Mouse (Mus musculus): ENCODE measurements at regions not wholly inside any gene's neighbourhood (a gene's known extent, or its start where the extent isn't known, plus 50 kb on each side); places are given as distances from the start of the nearest gene placed in this dataset.

DNA sequence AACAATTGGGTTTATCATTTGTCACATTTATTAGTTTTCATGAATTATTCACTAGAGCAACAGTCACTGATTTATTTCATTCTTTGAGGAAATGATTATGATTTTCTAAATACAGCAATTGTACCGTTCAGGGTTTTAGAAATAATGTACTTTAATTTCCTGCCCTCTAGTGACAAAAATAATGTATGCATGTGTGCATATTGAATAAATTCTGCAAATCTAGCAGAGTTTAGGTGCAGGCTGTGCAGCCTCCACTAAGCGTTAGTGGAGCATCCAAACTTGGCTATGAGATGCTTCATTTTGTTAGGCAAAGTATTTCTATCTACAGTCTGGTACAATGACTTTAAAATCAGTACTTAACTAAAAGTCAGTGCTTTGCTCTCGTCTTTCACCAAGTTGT is 642.1 kb upstream of the A830018L16Rik start:
- no peak for TF ChIP-seq GATA4 (IDR thresholded peaks at IDR 0.05; ENCODE audit: insufficient replicate concordance, low read length)

DNA sequence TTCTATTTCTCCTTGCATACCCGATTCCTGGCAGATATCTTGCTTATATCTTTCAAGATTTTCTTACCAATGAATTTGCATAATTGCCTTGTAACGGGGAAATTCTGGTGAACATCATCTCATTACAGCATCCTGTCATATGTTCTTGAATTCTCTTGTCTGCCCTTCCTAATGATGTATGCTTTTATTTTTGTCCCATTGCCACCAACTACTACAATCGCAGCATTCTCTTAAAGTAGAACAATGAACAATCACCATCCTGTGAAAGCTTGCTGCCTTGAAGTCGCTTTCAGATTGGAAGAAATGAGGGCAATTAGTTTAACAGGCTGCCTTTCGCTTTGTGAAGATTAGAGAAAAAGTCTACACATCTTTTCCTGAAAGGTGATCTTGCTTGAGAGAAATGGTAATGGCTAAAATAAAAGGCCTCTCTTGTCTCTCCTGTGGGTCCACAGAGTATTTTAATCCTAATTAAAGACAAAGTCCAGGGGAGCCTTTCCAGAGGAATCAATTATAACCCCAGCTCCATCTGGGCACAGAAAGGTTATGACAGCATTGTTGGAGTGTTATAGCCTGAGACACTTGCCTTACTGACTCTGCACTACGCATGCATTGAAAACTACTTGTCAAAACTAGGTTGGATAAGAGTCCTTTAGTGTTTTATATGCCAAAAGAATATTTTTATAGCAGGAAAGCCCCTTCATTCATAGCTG is 619.7 kb upstream of the A830018L16Rik start:
- no peak for TF ChIP-seq GATA4 (IDR thresholded peaks at IDR 0.05; ENCODE audit: insufficient replicate concordance, low read length)

DNA sequence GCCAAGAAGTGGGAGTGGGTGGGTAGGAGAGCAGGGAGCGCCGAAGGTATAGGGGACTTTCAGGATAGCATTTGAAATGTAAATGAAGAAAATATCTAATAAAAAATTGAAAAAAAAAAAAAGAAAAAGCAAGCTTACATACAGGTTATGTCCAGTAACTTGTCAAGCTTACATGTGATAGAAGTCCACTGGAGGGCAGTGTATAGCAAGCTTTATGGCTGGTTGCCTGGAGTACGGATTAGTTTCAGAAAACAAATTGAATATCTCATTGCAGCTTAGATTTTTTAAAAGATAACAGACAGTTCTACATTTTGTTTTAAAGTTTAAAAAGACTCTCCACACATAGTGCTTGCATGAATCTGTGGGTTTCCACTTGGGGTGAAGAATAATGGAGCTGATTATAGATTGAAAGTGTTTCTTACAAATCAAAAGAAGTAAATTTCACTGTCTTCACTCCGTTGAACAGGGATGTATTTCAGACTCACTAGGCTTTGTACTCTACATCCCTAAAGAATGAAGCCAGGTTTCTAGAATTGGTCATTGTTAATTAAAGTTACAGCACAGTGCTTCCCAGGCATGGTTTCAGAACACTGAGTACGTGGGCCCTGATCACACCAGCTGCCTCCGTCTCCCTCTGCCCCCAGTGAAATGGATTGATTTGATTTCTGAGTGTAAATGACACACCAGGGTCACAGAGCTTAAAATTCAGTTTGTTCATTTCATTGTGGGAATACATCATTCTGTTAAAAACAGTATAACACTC is 578.1 kb upstream of the A830018L16Rik start:
- no peak for TF ChIP-seq GATA4 (IDR thresholded peaks at IDR 0.05; ENCODE audit: insufficient replicate concordance, low read length)

DNA sequence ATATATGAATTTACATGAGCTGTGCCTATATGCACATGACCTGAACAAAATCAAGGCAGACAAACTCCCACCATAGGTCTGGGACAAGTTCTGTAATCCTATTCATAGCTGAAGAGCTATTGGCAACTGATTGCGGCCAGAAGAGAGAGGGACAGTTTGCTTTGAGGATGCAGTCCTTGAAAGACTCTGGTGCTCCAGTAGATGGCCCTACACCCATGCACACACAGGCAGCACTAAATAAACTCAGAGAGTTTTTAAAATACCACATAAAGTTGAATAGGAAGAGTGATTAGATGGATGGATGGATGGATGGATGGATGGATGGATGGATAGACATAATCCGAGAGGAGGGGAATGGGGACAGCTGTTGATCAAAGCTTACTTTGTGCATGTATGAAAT is 576.7 kb upstream of the A830018L16Rik start:
- no peak for TF ChIP-seq GATA4 (IDR thresholded peaks at IDR 0.05; ENCODE audit: insufficient replicate concordance, low read length)

DNA sequence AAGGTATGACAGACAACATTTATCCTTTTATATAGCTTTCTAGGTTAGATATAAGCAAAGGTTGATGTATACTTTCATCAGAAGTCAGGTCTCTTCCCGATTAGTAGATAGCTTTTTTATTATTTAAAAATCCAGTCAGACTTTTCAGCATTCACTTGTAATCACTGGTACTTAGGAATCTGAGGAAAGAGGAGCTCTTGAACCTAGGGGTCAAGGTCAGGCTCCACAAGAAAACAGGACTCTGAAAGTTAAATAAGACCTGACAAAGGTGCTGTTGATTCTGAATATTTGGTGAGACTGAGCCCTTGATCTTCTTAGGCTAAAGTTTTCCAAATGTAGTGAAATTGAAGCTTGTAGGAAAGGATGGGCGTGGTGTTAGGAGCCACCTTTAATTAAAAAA is 561.0 kb upstream of the A830018L16Rik start:
- TF ChIP-seq GATA4 (IDR thresholded peaks at IDR 0.05; ENCODE audit: insufficient replicate concordance, low read length): no peak

DNA sequence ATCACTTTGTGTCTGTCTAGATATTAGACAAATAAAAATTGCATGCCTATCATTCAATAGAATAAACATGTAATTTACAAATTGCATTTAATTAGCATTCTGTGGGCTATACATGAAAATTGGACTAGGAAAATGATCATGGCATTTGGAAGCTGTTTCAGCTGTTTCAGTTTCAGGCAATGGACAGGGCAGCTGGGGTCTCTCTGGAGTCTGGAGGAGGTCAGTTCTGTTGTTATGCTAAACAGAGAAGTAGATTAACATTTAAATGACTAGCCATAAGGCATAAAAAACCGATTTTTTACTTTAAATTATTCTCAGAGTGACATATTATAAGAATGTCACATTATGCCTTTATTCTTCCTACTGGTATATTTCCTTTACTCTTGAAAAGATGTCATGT is 559.4 kb upstream of the A830018L16Rik start:
- TF ChIP-seq GATA4 (IDR thresholded peaks at IDR 0.05; ENCODE audit: insufficient replicate concordance, low read length): no peak

DNA sequence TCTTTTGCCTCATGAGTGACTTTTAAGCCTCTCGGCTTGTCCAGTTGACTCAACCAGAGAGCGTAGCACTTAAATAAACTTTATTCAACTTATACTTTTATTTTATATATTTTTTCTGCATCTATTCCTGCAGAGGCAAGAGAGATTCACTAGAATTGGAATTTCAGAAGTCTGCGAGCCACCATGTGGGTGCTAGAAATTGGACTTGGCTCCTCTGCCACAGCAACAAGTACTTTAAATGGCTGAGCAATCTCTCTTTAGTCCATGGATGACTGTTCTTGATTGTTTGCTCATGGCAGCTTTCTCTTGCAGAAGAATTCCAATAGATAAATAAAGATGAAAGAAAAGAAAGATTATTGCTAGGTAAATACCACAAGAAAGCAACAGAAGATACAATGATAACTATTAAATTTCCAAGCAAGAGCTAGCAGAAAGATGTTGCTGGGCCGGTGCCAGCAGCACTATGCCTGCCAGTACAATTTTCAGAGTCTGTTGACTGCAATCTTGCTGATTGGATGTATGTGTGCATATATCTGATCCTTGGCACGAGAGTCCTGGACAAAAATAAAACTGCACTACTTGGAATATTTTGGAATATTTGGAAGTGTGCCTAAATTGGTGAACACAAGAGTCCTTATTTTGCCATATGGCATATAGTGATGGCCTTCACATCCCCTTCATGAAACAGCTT is 542.6 kb upstream of the A830018L16Rik start:
- TF ChIP-seq GATA4 (IDR thresholded peaks at IDR 0.05; ENCODE audit: insufficient replicate concordance, low read length): no peak

DNA sequence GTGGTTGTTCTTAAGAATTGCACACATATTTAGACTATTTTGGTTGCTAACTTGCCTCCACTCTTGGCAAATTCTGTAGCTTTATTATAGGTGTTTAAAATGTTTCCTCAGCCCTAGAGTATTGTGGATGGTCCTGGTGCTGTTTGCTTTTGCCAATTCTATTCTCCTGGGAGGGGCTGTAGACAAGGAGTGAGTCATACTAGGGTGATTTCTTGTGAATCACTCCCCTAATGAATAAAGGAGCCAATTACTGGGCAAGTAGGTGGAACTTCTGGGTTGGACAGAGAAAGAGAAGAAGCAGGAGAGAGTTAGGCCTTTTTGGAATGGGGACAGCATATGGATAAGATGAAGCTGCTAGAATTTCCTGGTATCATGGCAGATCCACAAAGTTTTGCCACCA is 541.6 kb upstream of the A830018L16Rik start:
- no peak for TF ChIP-seq GATA4 (IDR thresholded peaks at IDR 0.05; ENCODE audit: insufficient replicate concordance, low read length)

DNA sequence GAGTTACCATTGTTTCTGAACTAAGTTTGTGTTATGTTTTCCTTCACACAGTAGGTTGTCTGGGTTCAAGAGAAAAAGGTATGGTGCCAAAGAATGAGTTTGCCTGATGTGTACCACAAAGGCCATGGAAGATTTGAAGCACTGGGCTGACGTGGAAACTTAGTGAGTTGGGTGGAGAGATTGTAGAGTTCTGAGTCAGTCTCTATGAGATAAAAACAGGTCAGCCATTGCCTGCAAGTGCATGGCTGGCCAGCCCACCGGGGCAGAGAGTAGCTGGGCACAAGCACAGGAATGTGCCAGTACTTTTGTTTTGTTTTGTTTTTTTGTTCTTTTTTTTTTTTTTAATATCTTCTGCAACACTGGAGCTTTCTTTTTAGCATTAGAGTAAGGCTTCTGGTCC is 541.2 kb upstream of the A830018L16Rik start:
- TF ChIP-seq GATA4 (IDR thresholded peaks at IDR 0.05; ENCODE audit: insufficient replicate concordance, low read length): no peak

DNA sequence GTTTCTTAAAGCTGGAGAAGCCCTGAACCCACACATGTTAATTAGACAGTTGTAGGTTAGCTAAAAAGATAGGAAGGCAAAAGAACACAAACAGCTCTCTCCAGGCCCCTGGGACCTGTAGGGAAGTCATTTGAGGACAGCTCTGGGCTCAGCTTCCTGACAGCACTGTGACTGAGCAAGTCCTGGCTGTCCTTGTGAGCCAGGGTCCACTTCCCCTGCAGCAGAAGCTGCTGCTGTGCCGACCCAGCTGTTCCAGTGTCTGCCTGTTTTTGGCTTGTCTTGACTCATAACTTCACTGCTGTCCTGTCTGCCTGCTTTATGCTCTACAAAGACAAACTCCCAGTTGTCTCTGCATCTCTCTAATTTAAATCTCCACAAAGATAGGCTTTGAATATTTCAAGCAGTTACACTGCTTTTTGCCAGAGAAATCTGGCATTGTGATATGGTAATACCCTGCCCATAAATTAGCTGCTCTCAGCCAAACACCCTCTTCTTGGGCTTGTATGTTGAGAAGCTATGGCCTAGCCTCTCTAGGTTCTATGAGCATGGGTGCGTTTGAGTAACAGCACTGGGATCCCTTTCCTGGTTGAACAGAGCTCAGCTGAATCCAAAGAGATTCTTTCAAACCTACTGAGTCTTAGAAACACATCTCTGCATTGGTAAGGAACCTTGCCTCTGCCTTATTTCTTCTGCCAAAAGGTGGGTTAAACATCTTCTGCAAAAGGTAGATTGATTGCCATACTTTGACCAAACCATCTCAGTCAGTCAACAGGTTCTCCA is 536.3 kb upstream of the A830018L16Rik start:
- TF ChIP-seq GATA4 (IDR thresholded peaks at IDR 0.05; ENCODE audit: insufficient replicate concordance, low read length): no peak; the same call in 1 of the 2 replicates

DNA sequence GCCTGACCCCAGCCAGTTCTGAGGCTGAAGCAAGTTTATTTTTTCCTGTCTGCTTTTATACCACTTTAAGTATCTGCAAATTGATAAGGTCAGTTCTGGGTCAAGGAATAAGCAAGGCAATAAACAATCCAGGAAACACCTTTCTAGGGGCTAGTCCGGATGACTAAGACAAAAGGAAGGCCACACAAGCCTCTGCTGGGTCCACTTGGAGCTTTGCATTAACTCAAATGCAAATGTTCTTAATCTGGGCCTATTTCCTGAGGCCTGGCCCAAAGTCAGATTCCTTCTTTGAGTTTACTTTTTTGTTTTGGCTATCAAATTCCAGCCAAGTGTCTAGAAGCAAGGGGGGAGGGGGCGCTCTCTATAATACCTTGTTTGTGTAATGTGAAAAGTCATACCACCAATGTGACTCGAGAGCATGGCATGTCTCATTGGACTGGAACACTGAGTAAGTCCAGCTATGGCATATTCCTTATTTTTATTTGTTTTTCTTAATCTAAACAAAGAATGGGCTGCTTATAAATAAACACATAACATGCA is 535.6 kb upstream of the A830018L16Rik start:
- TF ChIP-seq GATA4 (IDR thresholded peaks at IDR 0.05; ENCODE audit: insufficient replicate concordance, low read length): peak; percentile 46; the same call in 1 of the 2 replicates

DNA sequence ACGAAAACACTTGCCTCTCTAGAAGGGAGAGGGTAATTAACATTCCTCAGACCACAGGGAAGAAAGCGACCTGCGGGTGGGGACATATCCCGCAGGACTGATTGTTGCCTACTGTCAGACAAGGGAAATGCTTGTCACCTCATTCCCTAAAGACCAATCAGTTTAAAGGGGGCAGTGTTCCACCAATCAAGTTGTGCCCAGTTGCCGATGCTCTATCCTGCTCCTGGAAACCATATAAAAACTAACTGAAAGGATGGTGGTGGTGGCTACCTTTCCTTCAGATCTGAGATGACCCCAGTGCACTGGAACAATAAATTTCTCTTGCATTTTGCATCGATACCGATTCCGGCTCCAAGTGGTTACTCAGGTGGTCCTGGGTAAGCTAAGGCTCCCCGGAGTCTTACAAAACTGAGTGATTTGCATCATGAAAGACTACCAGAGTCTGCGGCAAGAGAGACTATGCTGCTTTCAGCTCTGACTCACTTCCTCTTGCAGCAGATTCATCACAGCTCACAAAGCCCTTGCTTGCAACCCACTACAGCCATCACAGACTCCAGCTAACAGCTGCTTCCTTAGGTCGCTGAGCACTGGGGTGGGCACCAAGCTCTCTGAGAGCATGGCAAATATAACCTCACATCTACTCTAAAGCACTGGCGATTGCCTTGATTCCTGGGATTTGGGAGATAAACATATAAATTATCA is 533.7 kb upstream of the A830018L16Rik start:
- TF ChIP-seq GATA4 (IDR thresholded peaks at IDR 0.05; ENCODE audit: insufficient replicate concordance, low read length): no peak

DNA sequence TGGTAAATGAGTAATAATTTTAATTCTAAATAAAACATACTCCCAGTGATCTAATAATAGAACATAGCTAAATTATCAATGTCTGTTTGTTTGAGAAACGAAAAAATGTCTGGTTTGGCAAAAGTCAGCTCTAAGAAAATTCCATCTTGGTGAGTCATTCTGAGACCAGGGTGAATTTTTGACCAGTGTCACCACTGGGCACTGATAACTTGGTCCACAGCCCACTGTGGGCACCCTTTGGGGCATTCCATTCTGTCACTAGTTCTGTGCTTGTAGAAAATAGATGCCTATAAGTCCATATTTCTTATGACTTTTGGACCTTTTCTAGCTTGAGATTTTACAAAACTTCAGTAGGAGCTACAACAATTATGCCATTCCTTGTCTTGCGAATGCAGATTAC is 515.1 kb upstream of the A830018L16Rik start:
- no peak for TF ChIP-seq GATA4 (IDR thresholded peaks at IDR 0.05; ENCODE audit: insufficient replicate concordance, low read length)

DNA sequence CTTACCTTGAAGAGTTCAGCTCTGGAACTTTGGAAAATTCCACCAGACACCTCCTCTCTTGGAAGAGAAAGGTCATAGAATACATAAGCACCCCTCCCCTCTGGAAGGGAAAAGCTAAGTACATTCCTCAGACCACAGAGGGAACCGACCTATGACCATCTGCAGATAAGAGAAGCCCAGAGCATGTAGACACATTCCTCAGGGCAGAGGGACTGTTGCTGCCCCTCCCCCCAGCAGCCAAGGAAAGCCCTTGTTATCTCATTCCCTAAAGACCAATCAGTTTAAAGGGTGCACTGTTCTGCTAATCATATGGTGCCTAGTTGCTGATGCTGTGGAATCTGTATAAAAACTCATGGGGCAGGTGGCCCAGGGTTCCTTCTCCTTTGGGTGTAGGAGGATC is 511.2 kb upstream of the A830018L16Rik start:
- TF ChIP-seq GATA4 (IDR thresholded peaks at IDR 0.05; ENCODE audit: insufficient replicate concordance, low read length): no peak
